Mouse (Mus musculus): ENCODE data around the gene Ndufb10.

DNA sequence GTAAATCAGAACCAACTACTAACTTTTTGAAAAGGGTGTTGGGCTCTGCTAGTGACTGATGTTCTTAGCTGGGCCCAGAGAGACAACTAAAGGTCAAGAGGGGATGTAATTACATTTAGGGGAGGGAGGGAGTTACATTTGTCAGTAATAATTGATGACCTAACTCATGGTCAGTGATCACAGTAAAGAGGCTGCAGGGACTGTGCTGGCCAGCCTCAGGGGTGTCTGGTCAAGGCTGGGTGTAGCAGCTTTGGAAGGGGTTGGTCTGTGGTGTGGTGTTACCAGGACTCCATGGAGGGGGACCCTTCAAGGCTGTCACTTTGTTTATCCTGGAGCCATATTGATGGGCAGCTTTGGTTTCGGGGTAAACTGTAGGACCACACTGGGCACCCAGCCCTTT is 33.1 kb upstream of the Ndufb10 start:
- TF ChIP-seq CTCF (IDR thresholded peaks at IDR 0.05; ENCODE audit: extremely low read depth, insufficient read depth, insufficient read length, insufficient replicate concordance) (no peak), POLR2A (IDR thresholded peaks at IDR 0.05; ENCODE audit: low read depth, low read length) (no peak)
